Mouse (Mus musculus) lung, embryonic 16.5 days (tissue): Measurements from ENCODE around the gene Slfn9. TPM values are rescaled to one million over a fixed set of nuclear protein-coding genes. Genes with fewer than 3 reads are reported as not detected.

Experiments
- ATAC-seq: fragments of 200-750 bp; cut with Nextera tagmentation; 2 replicates; pipeline ENCODE4 v1.8.0; 2017; ENCODE audit warnings: low read depth, mild to moderate bottlenecking, moderate library complexity
- H3K27ac ChIP-seq: fragments of 300-500 bp; sonication (generic); 2 replicates; pipeline ENCODE4 v1.5.1; 2014; ENCODE audit warnings: mild to moderate bottlenecking, control low read depth, low read length
- H3K27me3 ChIP-seq: fragments of 300-500 bp; sonication (generic); 2 replicates; pipeline ENCODE4 v1.6.1; 2014; ENCODE audit warnings: low read depth, low read length, mixed read lengths; ENCODE audit not compliant: control insufficient read depth, insufficient read depth
- H3K36me3 ChIP-seq: fragments of 300-500 bp; sonication (generic); 2 replicates; pipeline ENCODE4 v1.6.1; 2014; ENCODE audit warnings: low read length; ENCODE audit not compliant: control insufficient read depth, insufficient read depth
- H3K4me1 ChIP-seq: fragments of 300-500 bp; sonication (generic); replicated peaks from 2 replicates; pipeline ENCODE4 v1.6.1; 2014; ENCODE audit warnings: low read length, mixed read lengths; ENCODE audit not compliant: control insufficient read depth, insufficient read depth
- H3K4me2 ChIP-seq: fragments of 300-500 bp; sonication (generic); 2 replicates; pipeline ENCODE4 v1.6.1; 2014; ENCODE audit warnings: low read depth, low read length, control low read depth
- H3K4me3 ChIP-seq: fragments of 300-500 bp; sonication (generic); 2 replicates; pipeline ENCODE4 v1.5.1; 2014; ENCODE audit warnings: mild to moderate bottlenecking, low read length, control low read depth
- H3K9ac ChIP-seq: fragments of 300-500 bp; sonication (generic); 2 replicates; pipeline ENCODE4 v1.6.1; 2014; ENCODE audit warnings: low read length, control low read depth
- H3K9me3 ChIP-seq: fragments of 300-500 bp; sonication (generic); 2 replicates; pipeline ENCODE4 v1.6.1; 2016; ENCODE audit warnings: low read length; ENCODE audit not compliant: control insufficient read depth
- WGBS: fragments of 180-500 bp; shearing (Covaris S2); extraction: QIAGEN DNeasy Blood & Tissue Kit; methylation state at CpG from one replicate; pipeline ENCODE4 v1.1.7; 2014; 5-methylcytosine and 5-hydroxymethylcytosine counted together
- polyA plus RNA-seq: library from polyadenylated mRNA; unstranded; fragments of >200 nt; fragmentation: Nextera tagmentation; extraction: Ambion mirVana; gene quantifications from 2 replicates; pipeline ENCODE4 v1.2.1, GENCODE M21; 2015

The Slfn9 gene
- polyA plus RNA-seq, 1 experiment from 2014 or later: 33.9 TPM

DNA sequence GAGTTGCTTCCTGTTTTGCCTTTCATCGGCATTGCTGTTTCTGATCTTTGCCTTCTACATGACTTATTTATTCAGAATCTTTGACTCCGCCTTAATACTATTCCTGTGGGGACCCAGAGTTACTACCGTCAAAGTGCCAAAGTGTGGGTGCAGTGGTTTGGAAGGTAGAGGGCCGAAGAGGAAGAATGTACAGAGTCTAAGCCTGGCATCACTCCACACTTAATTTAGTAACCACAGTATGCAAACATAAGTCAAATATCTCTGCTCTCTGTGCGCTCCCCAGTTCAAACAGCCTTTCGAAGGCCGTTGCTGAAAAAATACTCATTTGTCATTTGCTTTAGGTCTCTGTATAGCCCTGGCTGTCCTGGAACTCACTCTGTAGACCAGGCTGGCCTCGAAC, 29.4 kb downstream of the Slfn9 start:
- no peak for ATAC-seq
- no peak overlapping the region for H3K4me3 ChIP-seq
- H3K9ac ChIP-seq: no peak overlapping the region
- no peaks in the 10 kb centered on the region for H3K27me3 ChIP-seq
- no peak overlapping the region for H3K4me2 ChIP-seq
- no peaks in the 10 kb centered on the region for H3K9me3 ChIP-seq
- H3K27ac ChIP-seq: no peak overlapping the region
- 55% methylated on average over 8 of the region's 8 CpGs for WGBS
- no peaks in the 10 kb centered on the region for H3K4me1 ChIP-seq
- H3K36me3 ChIP-seq: no peaks in the 10 kb centered on the region

DNA sequence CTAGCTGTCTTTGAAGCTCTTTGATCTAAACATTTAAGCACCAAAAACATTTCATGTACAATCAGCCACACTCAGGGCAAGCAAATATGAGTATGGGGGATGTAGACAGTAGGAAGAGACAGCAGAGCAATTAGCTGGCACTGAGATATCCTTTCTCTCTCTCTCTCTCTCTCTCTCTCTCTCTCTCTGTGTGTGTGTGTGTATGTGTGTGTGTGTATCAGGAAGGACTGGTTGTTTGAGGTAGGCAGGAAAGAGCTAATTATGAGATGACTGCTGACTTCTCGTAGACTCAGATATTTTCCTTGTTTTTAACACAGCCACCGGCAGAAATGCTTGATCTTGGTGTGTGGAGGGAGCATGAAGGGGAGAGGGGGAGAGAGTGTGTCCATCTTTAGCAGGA, 29.9 kb downstream of the Slfn9 start:
- ATAC-seq: no peak
- WGBS: 43% methylated on average over 2 of the region's 2 CpGs
- Histone ChIP-seq H3K36me3 (no peaks in the 10 kb centered on the region), H3K9ac (no peak overlapping the region), H3K4me2 (no peak overlapping the region), H3K4me1 (no peaks in the 10 kb centered on the region), H3K27me3 (no peaks in the 10 kb centered on the region), H3K9me3 (no peaks in the 10 kb centered on the region), H3K27ac (no peak overlapping the region), H3K4me3 (no peak overlapping the region)

DNA sequence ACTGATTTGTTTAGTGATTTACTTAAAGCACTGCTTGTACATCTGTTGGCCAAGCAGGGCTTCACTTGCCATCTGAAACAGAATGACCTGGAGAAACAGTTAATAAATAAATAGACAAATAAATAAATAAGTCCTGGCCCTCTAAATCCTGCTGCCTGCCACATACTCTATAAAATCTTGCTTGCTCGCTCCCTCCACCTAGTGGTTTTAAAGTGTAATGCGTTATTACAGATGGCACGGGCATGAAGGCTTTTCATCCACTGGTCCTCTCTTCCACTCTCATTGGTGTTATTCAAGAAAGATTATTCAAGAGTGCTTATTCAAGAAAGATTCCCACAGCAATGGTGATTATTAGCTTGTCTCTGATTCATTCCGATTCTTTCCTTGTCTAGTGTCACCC, 32.0 kb downstream of the Slfn9 start:
- H3K4me1 ChIP-seq: no peaks in the 10 kb centered on the region
- H3K27me3 ChIP-seq: no peaks in the 10 kb centered on the region
- no peak overlapping the region for H3K4me3 ChIP-seq
- no peak for ATAC-seq
- WGBS: 9% methylated on average over 4 of the region's 4 CpGs
- no peak overlapping the region for H3K9ac ChIP-seq
- H3K4me2 ChIP-seq: no peak overlapping the region
- H3K9me3 ChIP-seq: no peaks in the 10 kb centered on the region
- no peaks in the 10 kb centered on the region for H3K36me3 ChIP-seq
- no peak overlapping the region for H3K27ac ChIP-seq

DNA sequence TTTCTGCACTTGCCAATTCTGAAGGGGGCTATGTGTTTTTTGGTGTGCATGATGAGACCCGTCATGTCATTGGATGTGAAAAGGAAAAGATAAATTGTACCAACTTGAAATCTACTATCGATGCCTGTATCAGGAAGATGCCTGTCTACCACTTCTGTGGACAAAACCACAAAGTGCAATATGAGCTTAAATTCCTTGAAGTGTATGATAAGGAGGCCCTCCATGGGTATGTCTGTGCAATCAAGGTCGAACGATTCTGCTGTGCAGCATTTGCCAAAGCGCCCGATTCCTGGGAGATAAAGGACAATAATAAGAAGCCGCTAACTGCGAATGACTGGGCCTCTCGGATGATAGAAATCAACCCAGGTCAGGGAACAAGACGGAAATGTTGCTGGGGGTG, 34.7 kb downstream of the Slfn9 start:
- no peak overlapping the region for H3K9ac ChIP-seq
- WGBS: 57% methylated on average over 10 of the region's 10 CpGs
- no peaks in the 10 kb centered on the region for H3K4me1 ChIP-seq
- H3K4me3 ChIP-seq: no peak overlapping the region
- no peaks in the 10 kb centered on the region for H3K36me3 ChIP-seq
- peaks cover 13% of the 10 kb centered on the region for H3K27me3 ChIP-seq
- ATAC-seq: no peak
- no peaks in the 10 kb centered on the region for H3K9me3 ChIP-seq
- no peak overlapping the region for H3K27ac ChIP-seq
- no peak overlapping the region for H3K4me2 ChIP-seq

DNA sequence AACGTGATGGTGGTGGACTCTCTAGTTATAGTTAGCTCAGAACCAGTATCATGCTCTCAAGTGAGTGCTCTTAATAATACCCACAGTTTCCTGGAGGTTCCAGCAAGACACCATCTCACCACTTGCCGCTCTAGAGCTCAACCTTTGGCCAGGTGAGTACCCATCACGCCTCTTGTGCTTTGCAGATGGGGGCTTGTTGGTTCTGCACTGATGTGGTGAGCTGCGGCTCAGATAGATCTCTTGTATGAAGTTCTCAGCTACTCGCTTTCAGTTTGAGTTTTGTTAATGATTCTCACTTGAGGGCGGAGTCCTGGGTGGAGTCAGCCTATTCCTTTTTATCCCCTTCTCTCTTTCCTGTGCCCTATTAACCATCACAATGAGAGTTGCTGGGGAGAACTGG, 37.0 kb downstream of the Slfn9 start:
- Histone ChIP-seq H3K9me3 (no peaks in the 10 kb centered on the region), H3K9ac (no peak overlapping the region), H3K4me2 (no peak overlapping the region), H3K4me3 (no peak overlapping the region), H3K36me3 (no peaks in the 10 kb centered on the region), H3K4me1 (no peaks in the 10 kb centered on the region), H3K27ac (no peak overlapping the region), H3K27me3 (peaks cover 28% of the 10 kb centered on the region)
- 68% methylated on average over 6 of the region's 6 CpGs for WGBS
- no peak for ATAC-seq

DNA sequence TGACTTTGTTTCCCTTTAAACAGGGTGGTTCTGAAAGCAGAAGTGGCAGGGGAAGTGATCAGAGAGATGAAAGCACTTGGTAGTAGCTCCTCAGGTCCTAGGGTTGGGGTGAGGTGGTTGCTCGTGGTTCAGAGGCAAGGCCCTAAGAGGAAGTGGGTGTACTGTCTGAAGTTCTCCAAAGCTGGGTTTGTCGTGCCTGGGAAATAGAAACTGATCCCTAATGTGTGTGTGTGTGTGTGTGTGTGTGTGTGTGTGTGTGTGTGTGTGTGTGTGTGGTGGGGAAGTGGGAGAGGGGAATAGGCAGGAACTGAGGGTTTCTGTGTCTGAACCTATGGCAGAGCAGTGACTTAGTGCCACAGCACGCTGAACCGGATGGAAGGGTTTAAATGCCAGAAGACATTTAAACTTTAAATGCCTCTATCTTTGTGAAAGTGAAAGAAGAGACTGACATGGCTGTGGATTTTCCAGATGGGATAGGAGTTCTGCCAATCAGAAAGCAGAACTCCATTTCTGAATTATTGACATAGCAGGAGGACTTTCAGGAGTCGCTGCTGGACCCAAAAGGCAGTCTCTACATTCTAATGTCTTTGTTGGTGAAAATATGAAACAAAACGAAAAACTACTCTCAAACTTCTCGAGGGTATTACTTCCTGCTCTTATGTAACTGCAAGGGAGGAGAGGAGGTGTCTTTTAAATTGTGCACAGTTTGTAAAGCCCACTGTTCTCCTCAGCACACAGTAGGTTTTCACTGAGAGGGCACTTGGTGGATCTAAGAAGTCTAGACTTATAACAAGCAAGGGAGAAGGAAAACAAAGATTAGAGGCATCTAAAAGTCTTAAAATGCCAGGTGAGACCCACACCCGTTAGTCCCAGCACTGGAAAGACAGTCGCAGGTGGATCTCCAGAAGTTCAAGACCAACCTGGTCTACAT, 38.8 kb downstream of the Slfn9 start:
- H3K27ac ChIP-seq: no peak overlapping the region
- no peak for ATAC-seq

DNA sequence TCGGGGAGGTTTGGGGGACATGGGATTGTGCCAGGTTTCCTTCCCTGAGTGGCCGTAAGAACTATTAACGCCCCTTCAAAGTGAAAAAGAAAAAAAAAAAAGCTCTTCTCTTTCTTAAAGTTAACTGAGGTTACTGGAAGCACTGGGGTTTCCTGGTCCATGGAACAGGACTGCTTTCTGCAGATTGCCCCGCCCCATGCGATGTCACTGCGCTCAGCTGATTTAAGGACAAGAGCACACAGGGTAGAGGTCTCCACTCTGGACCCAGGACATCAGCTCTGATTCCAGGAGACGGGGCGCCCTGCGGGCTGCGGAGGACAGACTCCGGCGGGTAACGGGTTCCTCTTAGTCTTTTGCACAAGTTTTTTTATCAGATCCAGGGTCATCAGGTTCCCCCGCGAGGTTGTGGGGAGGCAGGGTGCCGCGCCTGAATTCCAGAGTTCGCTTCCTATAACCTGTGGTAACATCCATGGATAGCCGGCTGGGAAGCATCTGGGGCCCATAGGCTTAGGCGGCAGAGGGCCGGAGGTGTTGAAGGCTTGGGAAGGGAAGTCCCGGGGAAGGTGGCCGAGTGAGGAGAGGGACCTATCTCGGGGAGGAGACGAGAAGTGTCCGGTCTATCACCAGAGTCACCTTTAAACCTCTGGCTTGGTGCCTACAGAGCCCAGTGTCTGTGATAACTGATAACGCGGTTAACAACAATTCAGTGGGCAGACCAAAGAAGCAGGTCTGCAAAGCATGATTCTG, 39.6 kb downstream of the Slfn9 start:
- Histone ChIP-seq H3K9ac (0 out of 2 replicates have a peak overlapping the region, but pooled peaks have one; percentile 15), H3K36me3 (no peaks in the 10 kb centered on the region), H3K4me1 (no peaks in the 10 kb centered on the region), H3K4me2 (peak overlapping the region; percentile 45), H3K27me3 (peaks cover 28% of the 10 kb centered on the region), H3K27ac (peak overlapping the region; percentile 26; the same call in 1 of the 2 replicates), H3K4me3 (peak overlapping the region; percentile 35), H3K9me3 (no peaks in the 10 kb centered on the region)
- 4% methylated on average over 28 of the region's 28 CpGs for WGBS
- ATAC-seq: peak; percentile 49; the same call in 1 of the 2 replicates

More for the DNA sequence above, 38.8 kb downstream of the Slfn9 start:
- H3K27me3 ChIP-seq: peaks cover 28% of the 10 kb centered on the region
- WGBS: 51% methylated on average over 9 of the region's 9 CpGs
- peak overlapping the region; percentile 39; the same call in 1 of the 2 replicates for H3K4me2 ChIP-seq
- H3K9ac ChIP-seq: no peak overlapping the region
- H3K4me3 ChIP-seq: peak overlapping the region; percentile 35
- no peaks in the 10 kb centered on the region for H3K36me3 ChIP-seq
- no peaks in the 10 kb centered on the region for H3K4me1 ChIP-seq
- no peaks in the 10 kb centered on the region for H3K9me3 ChIP-seq

DNA sequence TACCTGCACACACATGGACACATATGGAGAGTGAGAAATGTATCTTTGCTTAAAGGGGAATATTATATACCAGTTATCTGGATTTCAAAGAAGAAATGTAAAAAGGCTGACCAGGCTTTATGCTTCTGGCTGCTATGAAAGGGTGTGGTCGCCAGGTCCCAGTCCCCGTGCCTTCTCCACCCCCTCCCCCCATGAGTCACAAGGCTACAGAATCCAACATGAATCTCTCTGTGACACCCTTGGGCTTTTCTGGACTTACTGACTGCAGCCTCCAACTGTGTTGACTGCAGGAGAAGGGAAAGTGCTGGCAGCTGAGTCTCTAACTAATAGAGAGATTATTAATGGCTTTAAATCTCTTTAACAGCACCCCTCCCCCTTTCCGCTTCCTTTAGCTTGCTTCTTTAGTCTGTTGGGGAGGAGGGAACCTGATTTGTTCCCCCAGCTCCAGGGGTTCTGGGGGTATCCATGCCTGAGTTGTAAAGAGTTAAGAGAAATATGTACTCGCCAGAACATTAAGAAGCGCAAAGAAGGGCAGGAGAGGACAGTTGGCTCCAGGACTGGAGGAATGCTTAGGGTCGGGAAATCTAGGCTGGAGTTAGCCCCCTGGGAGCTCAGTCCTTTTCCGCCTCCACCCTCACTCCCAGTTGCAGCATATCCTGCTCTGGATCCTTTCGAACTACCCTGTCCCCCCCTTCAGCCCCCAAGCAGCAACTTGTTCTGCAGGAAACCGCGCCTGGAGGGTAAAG, 40.7 kb downstream of the Slfn9 start, which contains the start of gene Slfn5:
Slfn5 (plus strand) TSS at position 614 of the 746 bp plus-strand sequence.
- peak; percentile 71 for ATAC-seq
- peak within 1 kb of the TSS; percentile 64 for H3K27ac ChIP-seq

More for the DNA sequence above, 40.7 kb downstream of the Slfn9 start, which contains the start of gene Slfn5:
- Histone ChIP-seq H3K4me2 (peak within 1 kb of the TSS; percentile 45), H3K27me3 (peaks cover 28% of the 10 kb centered on the region), H3K4me3 (peak within 1 kb of the TSS; percentile 35), H3K36me3 (no peaks in the 10 kb centered on the region), H3K9me3 (no peaks in the 10 kb centered on the region), H3K9ac (0 out of 2 replicates have a peak within 1 kb of the TSS, but pooled peaks have one; percentile 15), H3K4me1 (no peaks in the 10 kb centered on the region)
- 8% methylated on average over 10 of the region's 10 CpGs for WGBS
